Mouse (Mus musculus): Measurements from ENCODE around the gene Frmd8.

Frmd8 gene

GRCm38 (mm10) chr19:5838136-5838891, 36.8 kb downstream of the Frmd8 start:
- DNase-seq (ENCODE audit: low spot score) = no peak

GRCm38 (mm10) chr19:5837606-5838005, 37.5 kb downstream of the Frmd8 start:
- no peak for DNase-seq (ENCODE audit: low spot score)

- no peak for DNase-seq (ENCODE audit: low spot score)
These were observed 38.0 kb downstream of the Frmd8 start for GRCm38 (mm10) chr19:5836941-5837572.

- no peak for DNase-seq (ENCODE audit: low spot score)
These were observed 39.1 kb downstream of the Frmd8 start for GRCm38 (mm10) chr19:5835922-5836430.

- no peak for DNase-seq (ENCODE audit: low spot score)
These were observed 39.8 kb downstream of the Frmd8 start for GRCm38 (mm10) chr19:5835054-5835921.

- DNase-seq (ENCODE audit: low spot score) = no peak
These were observed 40.7 kb downstream of the Frmd8 start for GRCm38 (mm10) chr19:5834260-5834925.

- DNase-seq (ENCODE audit: low spot score) = no peak
These were observed 41.6 kb downstream of the Frmd8 start for GRCm38 (mm10) chr19:5833287-5834100.

GRCm38 (mm10) chr19:5832326-5832725, 42.7 kb downstream of the Frmd8 start:
- DNase-seq (ENCODE audit: low spot score) = no peak

- DNase-seq (ENCODE audit: low spot score) = no peak
These were observed 43.1 kb downstream of the Frmd8 start for GRCm38 (mm10) chr19:5831958-5832320.

GRCm38 (mm10) chr19:5831224-5831957, 43.7 kb downstream of the Frmd8 start:
- DNase-seq (ENCODE audit: low spot score) = no peak

GRCm38 (mm10) chr19:5830776-5831175, 44.3 kb downstream of the Frmd8 start:
- no peak for DNase-seq (ENCODE audit: low spot score)

- no peak for DNase-seq (ENCODE audit: low spot score)
These were observed 45.0 kb downstream of the Frmd8 start for GRCm38 (mm10) chr19:5829958-5830615.

- DNase-seq (ENCODE audit: low spot score) = no peak
These were observed 46.2 kb downstream of the Frmd8 start for GRCm38 (mm10) chr19:5828905-5829304.

- no peak for DNase-seq (ENCODE audit: low spot score)
These were observed 46.9 kb downstream of the Frmd8 start for GRCm38 (mm10) chr19:5828155-5828554.

- DNase-seq (ENCODE audit: low spot score) = no peak
These were observed 47.5 kb downstream of the Frmd8 start for GRCm38 (mm10) chr19:5827456-5828154.

- no peak for DNase-seq (ENCODE audit: low spot score)
These were observed 48.0 kb downstream of the Frmd8 start for GRCm38 (mm10) chr19:5827044-5827443.

GRCm38 (mm10) chr19:5826731-5827002, 48.4 kb downstream of the Frmd8 start:
- no peak for DNase-seq (ENCODE audit: low spot score)

GRCm38 (mm10) chr19:5825901-5826730, 49.0 kb downstream of the Frmd8 start:
- DNase-seq (ENCODE audit: low spot score) = no peak
